Mouse (Mus musculus) limb, embryonic 12.5 days (tissue): ENCODE measurements around the gene Gtf3a. TPM values are rescaled to one million over a fixed set of nuclear protein-coding genes. Genes with fewer than 3 reads are reported as not detected.

Experiments used
- ATAC-seq: fragments of 200-750 bp; cut with Nextera tagmentation; 2 replicates; pipeline ENCODE4 v1.8.0; 2017; ENCODE audit warnings: low read depth, moderate TSS enrichment; ENCODE audit not compliant: insufficient number of reproducible peaks, insufficient read depth, low FRiP score, low TSS enrichment
- H3K27ac ChIP-seq: fragments of 300-500 bp; sonication (generic); 2 replicates; pipeline ENCODE4 v1.5.1; 2016; ENCODE audit warnings: mild to moderate bottlenecking, moderate library complexity
- H3K27me3 ChIP-seq: fragments of 300-500 bp; sonication (generic); 2 replicates; pipeline ENCODE4 v1.6.1; 2016; ENCODE audit warnings: mild to moderate bottlenecking, moderate library complexity
- H3K36me3 ChIP-seq: fragments of 300-500 bp; sonication (generic); 2 replicates; pipeline ENCODE4 v1.6.1; 2016; ENCODE audit warnings: mild to moderate bottlenecking, moderate library complexity
- H3K4me1 ChIP-seq: fragments of 300-500 bp; sonication (generic); replicated peaks from 2 replicates; pipeline ENCODE4 v1.6.1; 2016
- H3K4me2 ChIP-seq: fragments of 300-500 bp; sonication (generic); 2 replicates; pipeline ENCODE4 v1.6.1; 2016; ENCODE audit warnings: mild to moderate bottlenecking, moderate library complexity
- H3K4me3 ChIP-seq: fragments of 300-500 bp; sonication (generic); replicated peaks from 2 replicates; pipeline ENCODE4 v1.5.1; 2016; ENCODE audit warnings: mild to moderate bottlenecking
- H3K9ac ChIP-seq: fragments of 300-500 bp; sonication (generic); replicated peaks from 2 replicates; pipeline ENCODE4 v1.6.1; 2016; ENCODE audit warnings: mild to moderate bottlenecking, moderate library complexity
- H3K9me3 ChIP-seq: fragments of 300-500 bp; sonication (generic); 2 replicates; pipeline ENCODE4 v1.6.1; 2016; ENCODE audit warnings: mild to moderate bottlenecking, moderate library complexity
- WGBS: fragments of 180-500 bp; shearing (Covaris S2); methylation state at CpG from one replicate; pipeline ENCODE4 v1.1.7; 2016; 5-methylcytosine and 5-hydroxymethylcytosine counted together
- polyA plus RNA-seq: library from polyadenylated mRNA; unstranded; fragments of >200 nt; fragmentation: Nextera tagmentation; extraction: Ambion mirVana; gene quantifications from 2 replicates; pipeline ENCODE4 v1.2.1, GENCODE M21; 2016

Gtf3a gene
- polyA plus RNA-seq, result 111 and 122 TPM in 2 replicates

DNA sequence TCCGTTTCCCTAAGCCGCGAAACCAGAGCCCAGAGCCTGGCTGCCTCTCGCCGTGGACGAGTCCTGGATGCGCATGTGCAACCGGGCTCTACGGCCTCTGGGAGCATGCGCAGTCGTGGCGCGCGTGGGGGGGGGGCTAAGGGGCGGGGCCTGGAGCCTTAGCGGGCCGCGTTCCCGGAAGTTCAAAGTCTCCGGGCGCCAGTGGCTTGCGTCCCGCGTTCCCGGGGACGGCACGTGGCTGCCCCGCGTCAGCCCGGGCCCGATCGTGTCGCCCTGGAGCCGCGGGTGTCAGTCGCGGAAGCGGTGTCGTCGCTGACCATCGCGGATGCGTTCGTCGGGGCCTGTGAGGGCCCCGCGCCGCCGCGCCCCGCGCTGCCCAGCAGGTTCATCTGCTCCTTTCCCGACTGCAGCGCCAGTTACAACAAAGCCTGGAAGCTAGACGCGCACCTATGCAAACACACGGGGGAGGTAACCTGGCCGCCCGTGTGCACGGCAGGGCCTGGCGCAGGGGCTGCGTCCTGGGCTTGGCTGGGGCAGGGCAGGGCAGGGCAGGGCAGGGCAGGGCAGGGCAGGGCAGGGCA lies at the start of gene Gtf3a:
Gene Gtf3a, plus strand, starts transcription at position 150 of the 581 bp plus-strand sequence.
- Histone ChIP-seq H3K4me3 (peak within 1 kb of the TSS; percentile 85), H3K27me3 (peaks cover 3% of the 10 kb centered on the region; the same call in 1 of the 2 replicates), H3K4me1 (peaks cover 11% of the 10 kb centered on the region), H3K27ac (peak within 1 kb of the TSS; percentile 81), H3K4me2 (peak within 1 kb of the TSS; percentile 94), H3K9ac (peak within 1 kb of the TSS; percentile 88), H3K9me3 (peaks cover 4% of the 10 kb centered on the region; the same call in 1 of the 2 replicates), H3K36me3 (peaks cover 33% of the 10 kb centered on the region)
- ATAC-seq, result peak; percentile 85
- WGBS, result under 1% methylated on average over 57 of the region's 62 CpGs

DNA sequence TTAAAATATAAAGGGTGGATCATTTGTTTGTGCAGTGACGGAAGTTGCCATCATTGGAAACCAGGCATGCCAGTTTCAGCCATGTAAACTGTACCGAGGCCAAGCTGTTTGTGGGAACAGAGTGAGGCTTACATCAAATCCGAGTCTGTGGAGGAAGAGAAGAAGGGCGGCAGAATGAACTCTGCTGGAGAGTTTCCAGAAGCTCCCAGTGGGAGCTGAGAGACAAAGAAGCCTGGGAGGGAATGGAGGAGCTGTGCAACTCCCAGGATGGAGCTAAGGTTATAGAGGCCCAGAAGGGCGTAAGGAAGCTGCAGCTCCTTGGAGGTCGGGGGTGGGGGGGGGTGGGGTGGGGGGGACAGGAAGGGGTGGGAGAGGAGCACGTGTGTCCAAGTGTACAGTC lies 48.1 kb upstream of the Gtf3a start:
- no peak for ATAC-seq
- Histone ChIP-seq H3K4me2 (no peak overlapping the region), H3K27me3 (no peaks in the 10 kb centered on the region), H3K9ac (no peak overlapping the region), H3K27ac (no peak overlapping the region), H3K9me3 (no peaks in the 10 kb centered on the region), H3K4me3 (no peak overlapping the region), H3K36me3 (no peaks in the 10 kb centered on the region), H3K4me1 (no peaks in the 10 kb centered on the region)
- WGBS, result 72% methylated on average over 7 of the region's 7 CpGs

DNA sequence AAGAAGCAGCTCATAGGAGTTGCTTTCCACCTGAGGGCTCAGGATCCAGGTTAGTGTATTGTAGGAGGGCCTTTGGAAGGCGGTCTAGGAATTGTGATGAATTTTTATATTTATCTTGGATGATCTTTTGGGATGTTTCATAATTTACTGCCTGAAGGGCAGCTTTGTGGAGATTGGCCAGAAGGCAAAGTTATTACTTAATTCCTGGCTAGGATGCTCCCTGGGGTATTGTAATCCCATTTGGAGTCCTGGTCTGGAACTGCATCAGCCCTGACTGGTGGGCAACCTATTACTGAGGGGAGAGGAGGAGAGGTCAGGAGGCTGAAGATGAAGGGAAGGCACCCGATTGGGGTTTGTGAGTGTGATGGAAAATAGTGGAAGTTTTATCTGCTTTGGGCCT lies 47.0 kb upstream of the Gtf3a start:
- no peaks in the 10 kb centered on the region for H3K9me3 ChIP-seq
- 0 out of 2 replicates have a peak, but pooled peaks cover 7% of the 10 kb centered on the region for H3K4me1 ChIP-seq
- no peak overlapping the region for H3K4me3 ChIP-seq
- H3K4me2 ChIP-seq, result no peak overlapping the region
- no peaks in the 10 kb centered on the region for H3K36me3 ChIP-seq
- WGBS, result 75% methylated on average over 2 of the region's 2 CpGs
- no peak overlapping the region for H3K27ac ChIP-seq
- ATAC-seq, result no peak
- H3K27me3 ChIP-seq, result no peaks in the 10 kb centered on the region
- H3K9ac ChIP-seq, result no peak overlapping the region

DNA sequence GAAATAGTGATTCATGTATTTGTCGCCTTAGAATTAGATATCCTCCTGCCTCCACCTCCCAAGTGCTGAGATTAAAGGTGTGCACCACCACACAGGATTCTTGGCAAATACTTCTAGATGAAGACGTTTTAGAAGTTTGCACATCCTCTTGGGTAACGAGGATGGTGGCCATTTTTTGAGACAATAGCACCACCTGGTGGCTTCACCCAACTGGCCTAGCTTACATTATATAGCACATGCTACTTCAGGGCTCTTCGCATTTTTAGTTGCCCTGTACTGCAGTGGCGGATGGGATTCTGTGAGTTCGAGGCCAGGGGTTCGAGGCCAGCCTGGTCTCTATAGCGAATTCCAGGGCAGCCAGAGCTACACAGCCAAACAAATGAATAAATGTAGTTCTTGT lies 44.1 kb upstream of the Gtf3a start:
- H3K27me3 ChIP-seq, result 0 out of 2 replicates have a peak, but pooled peaks cover 4% of the 10 kb centered on the region
- peak; percentile 34; the same call in 1 of the 2 replicates for ATAC-seq
- WGBS, result 37% methylated on average over 8 of the region's 8 CpGs
- H3K36me3 ChIP-seq, result no peaks in the 10 kb centered on the region
- no peak overlapping the region for H3K4me2 ChIP-seq
- 0 out of 2 replicates have a peak, but pooled peaks cover 7% of the 10 kb centered on the region for H3K4me1 ChIP-seq
- no peak overlapping the region for H3K27ac ChIP-seq
- H3K4me3 ChIP-seq, result no peak overlapping the region
- no peak overlapping the region for H3K9ac ChIP-seq
- H3K9me3 ChIP-seq, result no peaks in the 10 kb centered on the region

DNA sequence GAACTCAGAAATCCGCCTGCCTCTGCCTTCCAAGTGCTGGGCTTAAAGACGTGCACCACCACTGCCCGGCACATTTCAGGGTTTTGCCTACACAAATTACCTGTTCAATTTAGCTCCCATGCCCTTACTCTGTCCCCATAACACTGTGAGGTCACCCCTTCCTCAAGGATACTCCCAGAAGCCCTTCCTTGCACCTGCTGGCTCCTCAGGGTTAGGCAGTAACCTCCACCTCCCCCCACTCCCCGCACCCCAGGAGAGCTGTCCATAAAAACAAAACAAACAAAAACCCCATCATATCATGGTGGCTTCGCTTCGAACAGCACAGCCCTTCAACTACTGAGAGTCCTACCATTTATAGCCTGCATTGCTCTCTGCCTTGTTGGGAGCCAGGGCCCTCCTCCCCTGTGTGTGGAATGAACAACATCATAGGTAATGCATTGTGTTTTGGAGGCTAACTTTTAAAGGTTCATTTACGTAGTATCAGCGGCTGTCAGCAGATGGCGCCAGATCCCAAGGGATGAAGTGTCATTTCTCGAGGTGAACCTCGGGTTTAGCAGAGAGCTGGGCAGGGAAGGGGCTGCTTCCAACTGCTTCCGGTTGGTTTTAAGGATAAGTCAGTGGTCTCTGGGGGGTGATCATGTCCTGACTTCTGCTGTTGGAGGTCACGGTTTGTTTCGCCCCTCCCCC lies 42.8 kb upstream of the Gtf3a start:
- WGBS, result 28% methylated on average over 14 of the region's 14 CpGs
- Histone ChIP-seq H3K9me3 (no peaks in the 10 kb centered on the region), H3K27me3 (peaks cover 4% of the 10 kb centered on the region; the same call in 1 of the 2 replicates), H3K4me1 (0 out of 2 replicates have a peak, but pooled peaks cover 7% of the 10 kb centered on the region), H3K9ac (no peak overlapping the region), H3K27ac (no peak overlapping the region), H3K36me3 (no peaks in the 10 kb centered on the region), H3K4me2 (peak overlapping the region; percentile 41), H3K4me3 (no peak overlapping the region)
- 0 out of 2 replicates have a peak, but pooled peaks have one; percentile 57 for ATAC-seq

- no peak for ATAC-seq
- no peak overlapping the region for H3K4me2 ChIP-seq
- H3K9ac ChIP-seq, result no peak overlapping the region
- H3K4me3 ChIP-seq, result no peak overlapping the region
- no peaks in the 10 kb centered on the region for H3K9me3 ChIP-seq
- H3K27me3 ChIP-seq, result peaks cover 8% of the 10 kb centered on the region
- 49% methylated on average over 5 of the region's 5 CpGs for WGBS
- no peaks in the 10 kb centered on the region for H3K36me3 ChIP-seq
- H3K27ac ChIP-seq, result no peak overlapping the region
- peaks cover 12% of the 10 kb centered on the region for H3K4me1 ChIP-seq
Observed at GRCm38 (mm10) chr5:146907533-146907932, 40.9 kb upstream of the Gtf3a start.

GRCm38 (mm10) chr5:146908629-146909028 lies 39.8 kb upstream of the Gtf3a start:
- Histone ChIP-seq H3K27me3 (peaks cover 14% of the 10 kb centered on the region), H3K9me3 (no peaks in the 10 kb centered on the region), H3K27ac (no peak overlapping the region), H3K4me1 (peaks cover 16% of the 10 kb centered on the region), H3K4me2 (no peak overlapping the region), H3K9ac (no peak overlapping the region), H3K36me3 (no peaks in the 10 kb centered on the region), H3K4me3 (no peak overlapping the region)
- WGBS, result 58% methylated on average over 11 of the region's 11 CpGs
- ATAC-seq, result no peak

GRCm38 (mm10) chr5:146912206-146912605 lies 36.3 kb upstream of the Gtf3a start:
- Histone ChIP-seq H3K27me3 (peaks cover 18% of the 10 kb centered on the region), H3K27ac (no peak overlapping the region), H3K4me2 (no peak overlapping the region), H3K4me3 (no peak overlapping the region), H3K9me3 (no peaks in the 10 kb centered on the region), H3K36me3 (no peaks in the 10 kb centered on the region), H3K9ac (no peak overlapping the region), H3K4me1 (peaks cover 9% of the 10 kb centered on the region)
- ATAC-seq, result no peak
- WGBS, result 4% methylated on average over 9 of the region's 9 CpGs

- no peak overlapping the region for H3K9ac ChIP-seq
- H3K27ac ChIP-seq, result no peak overlapping the region
- no peak overlapping the region for H3K4me3 ChIP-seq
- WGBS, result 72% methylated on average over 7 of the region's 7 CpGs
- no peak for ATAC-seq
- peaks cover 14% of the 10 kb centered on the region for H3K27me3 ChIP-seq
- no peaks in the 10 kb centered on the region for H3K36me3 ChIP-seq
- peaks cover 9% of the 10 kb centered on the region for H3K4me1 ChIP-seq
- H3K4me2 ChIP-seq, result no peak overlapping the region
- no peaks in the 10 kb centered on the region for H3K9me3 ChIP-seq
Observed at GRCm38 (mm10) chr5:146913355-146913754, 35.1 kb upstream of the Gtf3a start.

GRCm38 (mm10) chr5:146914088-146914766 lies 34.2 kb upstream of the Gtf3a start:
- no peak overlapping the region for H3K27ac ChIP-seq
- no peak overlapping the region for H3K9ac ChIP-seq
- no peak overlapping the region for H3K4me3 ChIP-seq
- WGBS, result 22% methylated on average over 9 of the region's 9 CpGs
- H3K4me2 ChIP-seq, result no peak overlapping the region
- ATAC-seq, result no peak; the same call in 1 of the 2 replicates
- peaks cover 14% of the 10 kb centered on the region for H3K27me3 ChIP-seq
- H3K36me3 ChIP-seq, result no peaks in the 10 kb centered on the region
- H3K4me1 ChIP-seq, result peaks cover 9% of the 10 kb centered on the region
- H3K9me3 ChIP-seq, result no peaks in the 10 kb centered on the region

- H3K36me3 ChIP-seq, result no peaks in the 10 kb centered on the region
- no peaks in the 10 kb centered on the region for H3K9me3 ChIP-seq
- H3K27me3 ChIP-seq, result peaks cover 19% of the 10 kb centered on the region
- no peak overlapping the region for H3K9ac ChIP-seq
- H3K4me2 ChIP-seq, result no peak overlapping the region
- 71% methylated on average over 8 of the region's 8 CpGs for WGBS
- no peak overlapping the region for H3K27ac ChIP-seq
- no peak overlapping the region for H3K4me3 ChIP-seq
- peaks cover 27% of the 10 kb centered on the region for H3K4me1 ChIP-seq
- no peak for ATAC-seq
Observed at GRCm38 (mm10) chr5:146916273-146916672, 32.2 kb upstream of the Gtf3a start.
